Mouse (Mus musculus): Measurements from ENCODE around the gene Disc1. TPM values are rescaled to one million over a fixed set of nuclear protein-coding genes. Genes with fewer than 3 reads are reported as not detected.

Disc1 gene
- polyA plus RNA-seq, 1 experiment from 2014 or later = 1.00 TPM

DNA sequence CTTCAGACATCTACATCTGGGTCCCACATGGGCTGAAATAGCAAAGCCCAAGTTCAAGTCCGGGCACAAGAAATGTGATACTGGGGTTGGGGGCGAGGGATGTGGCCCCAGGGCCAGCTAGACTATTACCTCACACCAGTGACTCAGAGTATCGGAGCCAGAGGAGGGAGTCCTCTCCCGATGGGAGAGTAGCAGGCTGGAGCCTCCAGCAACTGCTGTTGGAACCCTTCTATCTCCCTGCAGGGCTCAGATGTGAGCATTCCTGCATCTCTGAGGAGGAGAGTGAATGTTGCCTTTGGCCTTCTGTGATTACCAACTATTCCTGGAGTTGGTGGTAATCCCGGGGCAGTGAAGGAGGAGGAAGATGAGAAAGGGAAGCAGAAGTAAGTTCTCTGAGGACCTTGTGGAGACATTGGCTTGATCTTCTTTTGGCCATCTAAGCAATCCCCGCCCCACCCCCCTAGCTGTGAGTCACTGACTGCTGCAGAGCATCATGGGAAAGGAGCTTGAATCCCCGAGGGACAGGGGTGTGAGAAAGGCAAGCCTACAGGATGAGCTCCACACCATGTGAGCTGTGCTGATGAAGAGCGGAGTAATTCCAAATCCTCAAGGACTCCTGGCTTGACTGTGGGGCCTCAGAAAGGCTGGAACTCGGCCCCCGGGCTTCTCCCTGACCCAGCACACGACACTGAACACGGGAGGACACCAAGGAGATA is 232.1 kb downstream of the Disc1 start:
- peaks cover 23% of the 10 kb centered on the region for H3K4me1 ChIP-seq (replicated peaks)
- 0 out of 2 replicates have a peak, but pooled peaks cover 9% of the 10 kb centered on the region for H3K27me3 ChIP-seq
- WGBS = 76% methylated on average over 12 of the region's 12 CpGs
- no peak overlapping the region for H3K4me3 ChIP-seq (replicated peaks)
- ATAC-seq = no peak
- no peak overlapping the region for H3K27ac ChIP-seq
- no peak overlapping the region for H3K9ac ChIP-seq (replicated peaks)
- no peak overlapping the region for H3K4me2 ChIP-seq (replicated peaks)
- H3K36me3 ChIP-seq = no peaks in the 10 kb centered on the region
- no peaks in the 10 kb centered on the region for H3K9me3 ChIP-seq

DNA sequence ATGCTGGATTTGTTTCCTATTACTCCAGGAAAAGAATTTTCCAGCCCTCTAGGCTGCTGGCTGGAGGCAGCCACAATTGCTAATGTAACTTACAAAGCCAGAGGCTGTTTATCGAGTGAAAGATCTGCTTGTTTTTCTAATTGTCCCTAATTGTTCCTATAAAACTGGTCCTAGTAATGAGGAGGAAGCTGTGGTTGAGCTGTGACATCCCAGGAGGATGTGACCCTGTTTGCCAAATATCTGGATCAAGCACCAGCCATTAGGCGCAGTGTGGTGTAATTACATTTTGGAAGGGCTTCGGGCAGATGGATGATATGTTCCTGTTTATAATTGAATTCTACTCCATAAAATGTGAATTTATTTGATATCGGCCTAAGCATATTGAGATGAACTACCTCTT is 233.3 kb downstream of the Disc1 start:
- Histone ChIP-seq H3K9ac (replicated peaks) (no peak overlapping the region), H3K4me3 (replicated peaks) (no peak overlapping the region), H3K9me3 (no peaks in the 10 kb centered on the region), H3K4me2 (replicated peaks) (no peak overlapping the region), H3K27me3 (0 out of 2 replicates have a peak, but pooled peaks cover 9% of the 10 kb centered on the region), H3K4me1 (replicated peaks) (peaks cover 20% of the 10 kb centered on the region), H3K27ac (no peak overlapping the region), H3K36me3 (no peaks in the 10 kb centered on the region)
- no peak for ATAC-seq
- 89% methylated on average over 4 of the region's 4 CpGs for WGBS

DNA sequence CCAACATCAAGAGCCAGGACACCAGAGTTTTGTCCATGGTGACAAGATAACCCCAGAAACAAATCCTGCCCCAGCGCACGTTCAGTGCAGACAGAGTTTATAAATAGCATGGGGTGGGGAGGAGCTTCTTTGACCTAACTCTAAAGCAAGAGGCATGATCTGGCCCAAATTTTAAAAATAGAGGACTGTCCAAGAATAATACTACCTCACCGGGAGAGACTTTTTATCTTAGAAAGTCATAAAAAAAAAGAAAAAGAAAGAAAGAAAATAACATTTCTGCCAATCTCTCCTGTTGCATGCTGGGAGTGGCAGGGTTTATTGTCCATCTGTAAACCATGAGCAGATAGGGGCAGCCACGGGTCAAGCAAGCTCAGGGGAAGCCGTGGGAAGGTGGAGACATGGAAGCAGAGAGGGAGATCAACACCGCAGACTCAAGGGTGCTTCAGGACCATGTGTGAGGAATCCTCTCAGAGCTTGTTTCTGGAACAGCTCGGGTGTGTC is 233.9 kb downstream of the Disc1 start:
- 73% methylated on average over 7 of the region's 7 CpGs for WGBS
- H3K27me3 ChIP-seq = 0 out of 2 replicates have a peak, but pooled peaks cover 9% of the 10 kb centered on the region
- H3K9ac ChIP-seq (replicated peaks) = no peak overlapping the region
- no peak overlapping the region for H3K27ac ChIP-seq
- no peak for ATAC-seq
- H3K4me2 ChIP-seq (replicated peaks) = no peak overlapping the region
- no peaks in the 10 kb centered on the region for H3K9me3 ChIP-seq
- no peaks in the 10 kb centered on the region for H3K36me3 ChIP-seq
- peaks cover 16% of the 10 kb centered on the region for H3K4me1 ChIP-seq (replicated peaks)
- H3K4me3 ChIP-seq (replicated peaks) = no peak overlapping the region

DNA sequence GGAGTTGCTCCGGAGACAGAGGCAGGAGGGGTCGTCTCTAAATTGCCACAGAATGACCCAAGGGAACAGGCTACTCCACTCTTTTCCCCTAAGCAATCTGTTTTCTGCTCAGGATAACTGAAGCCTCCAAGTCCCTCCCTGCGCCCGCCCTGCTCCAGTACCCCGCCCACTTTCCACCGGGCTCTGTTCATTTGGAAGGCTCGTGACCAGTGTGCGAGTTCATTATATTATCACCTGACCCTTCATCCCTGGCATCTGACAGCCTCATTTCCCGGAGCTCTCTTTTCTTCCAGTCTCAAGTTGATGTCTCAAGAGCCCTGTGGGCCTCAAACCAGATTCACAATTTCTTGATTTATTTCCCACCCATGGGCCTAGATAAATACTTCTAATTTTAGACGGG is 237.5 kb downstream of the Disc1 start:
- WGBS = 59% methylated on average over 10 of the region's 10 CpGs

GRCm38 (mm10) chr8:125291932-125292717 is 238.1 kb downstream of the Disc1 start:
- H3K4me2 ChIP-seq (replicated peaks) = no peak overlapping the region
- H3K27ac ChIP-seq = no peak overlapping the region
- no peaks in the 10 kb centered on the region for H3K36me3 ChIP-seq
- no peak overlapping the region for H3K9ac ChIP-seq (replicated peaks)
- WGBS = 83% methylated on average over 22 of the region's 22 CpGs
- no peak for ATAC-seq
- H3K4me1 ChIP-seq (replicated peaks) = peaks cover 15% of the 10 kb centered on the region
- H3K4me3 ChIP-seq (replicated peaks) = no peak overlapping the region
- H3K27me3 ChIP-seq = peaks cover 9% of the 10 kb centered on the region; the same call in 1 of the 2 replicates
- no peaks in the 10 kb centered on the region for H3K9me3 ChIP-seq

More for the DNA sequence above, 237.5 kb downstream of the Disc1 start:
- H3K36me3 ChIP-seq = no peaks in the 10 kb centered on the region
- ATAC-seq = no peak
- no peak overlapping the region for H3K27ac ChIP-seq
- no peak overlapping the region for H3K4me2 ChIP-seq (replicated peaks)
- H3K4me3 ChIP-seq (replicated peaks) = no peak overlapping the region
- H3K4me1 ChIP-seq (replicated peaks) = peaks cover 17% of the 10 kb centered on the region
- H3K27me3 ChIP-seq = peaks cover 13% of the 10 kb centered on the region; the same call in 1 of the 2 replicates
- no peak overlapping the region for H3K9ac ChIP-seq (replicated peaks)
- H3K9me3 ChIP-seq = no peaks in the 10 kb centered on the region

GRCm38 (mm10) chr8:125292933-125293591 is 239.1 kb downstream of the Disc1 start:
- 67% methylated on average over 8 of the region's 8 CpGs for WGBS
- Histone ChIP-seq H3K4me3 (replicated peaks) (no peak overlapping the region), H3K9me3 (no peaks in the 10 kb centered on the region), H3K9ac (replicated peaks) (no peak overlapping the region), H3K27ac (peak overlapping the region; percentile 47; the same call in 1 of the 2 replicates), H3K27me3 (peaks cover 9% of the 10 kb centered on the region; the same call in 1 of the 2 replicates), H3K4me2 (replicated peaks) (no peak overlapping the region), H3K4me1 (replicated peaks) (peaks cover 15% of the 10 kb centered on the region), H3K36me3 (no peaks in the 10 kb centered on the region)
- no peak for ATAC-seq

DNA sequence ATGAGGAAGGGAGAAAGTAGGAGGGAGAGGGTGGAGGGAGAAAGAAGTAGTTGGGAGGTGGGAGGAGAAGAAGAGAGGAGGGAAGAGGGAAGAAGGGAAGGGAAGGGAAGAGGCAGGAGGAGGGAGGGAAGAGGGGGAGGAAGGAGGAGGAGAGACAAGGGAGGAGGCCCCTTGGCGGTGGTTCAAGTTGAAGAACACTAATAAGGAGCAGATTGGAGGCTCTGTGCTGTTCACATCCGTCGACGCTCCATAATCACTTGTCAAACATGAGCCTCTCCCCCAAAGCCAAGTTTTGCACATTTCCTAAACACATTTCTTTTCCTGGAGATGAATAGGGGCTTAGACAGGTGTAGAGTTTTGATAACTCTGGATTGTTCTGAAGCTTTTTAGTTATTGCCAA is 245.3 kb downstream of the Disc1 start:
- Histone ChIP-seq H3K4me1 (replicated peaks) (no peaks in the 10 kb centered on the region), H3K4me2 (replicated peaks) (no peak overlapping the region), H3K27me3 (peaks cover 4% of the 10 kb centered on the region; the same call in 1 of the 2 replicates), H3K36me3 (no peaks in the 10 kb centered on the region), H3K4me3 (replicated peaks) (no peak overlapping the region), H3K9ac (replicated peaks) (no peak overlapping the region), H3K27ac (no peak overlapping the region), H3K9me3 (no peaks in the 10 kb centered on the region)
- 69% methylated on average over 4 of the region's 4 CpGs for WGBS
- ATAC-seq = no peak

DNA sequence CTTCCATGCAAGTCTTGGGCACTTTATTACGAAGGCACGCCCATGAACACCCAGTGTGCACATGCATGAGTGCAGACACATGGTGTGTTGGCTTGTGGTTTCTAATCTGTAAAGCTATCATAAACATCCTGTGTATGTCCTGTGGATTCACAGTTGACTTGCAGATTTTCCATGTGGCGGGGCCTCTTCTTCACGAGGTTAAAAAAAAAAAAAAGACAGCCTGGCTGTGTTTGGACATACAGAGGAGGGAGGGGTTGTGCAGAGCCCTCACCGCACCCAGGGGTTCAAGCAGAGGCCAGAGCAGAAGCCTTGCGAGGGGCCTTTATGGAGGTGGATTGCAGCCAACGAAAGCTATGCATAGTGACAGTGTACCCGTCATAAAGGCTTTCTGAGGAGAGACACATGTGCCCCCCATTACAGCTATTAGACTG is 248.0 kb downstream of the Disc1 start:
- H3K9ac ChIP-seq (replicated peaks) = no peak overlapping the region
- no peak overlapping the region for H3K4me2 ChIP-seq (replicated peaks)
- 90% methylated on average over 8 of the region's 8 CpGs for WGBS
- H3K4me3 ChIP-seq (replicated peaks) = no peak overlapping the region
- 0 out of 2 replicates have a peak, but pooled peaks cover 6% of the 10 kb centered on the region for H3K9me3 ChIP-seq
- no peak for ATAC-seq
- no peaks in the 10 kb centered on the region for H3K36me3 ChIP-seq
- peaks cover 6% of the 10 kb centered on the region; the same call in 1 of the 2 replicates for H3K4me1 ChIP-seq (replicated peaks)
- H3K27ac ChIP-seq = no peak overlapping the region
- H3K27me3 ChIP-seq = no peaks in the 10 kb centered on the region

DNA sequence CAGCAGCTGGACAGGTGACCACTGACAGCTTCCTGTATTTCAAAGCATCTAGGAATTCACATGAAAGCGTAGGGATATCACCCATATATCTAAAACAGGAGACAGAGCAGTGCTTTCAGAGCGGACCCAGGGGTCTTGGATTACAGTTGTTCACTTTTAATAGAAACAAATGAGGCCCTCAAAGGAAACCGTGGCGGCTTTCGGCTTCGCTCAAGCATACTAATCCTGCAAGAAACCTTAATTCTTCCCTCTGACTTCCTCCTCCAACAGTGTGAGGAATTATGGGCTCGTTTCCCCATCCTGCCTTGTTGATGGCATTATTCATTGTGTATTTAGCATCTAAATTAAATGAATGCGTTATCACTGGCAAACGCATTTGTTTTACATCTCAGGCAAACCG is 252.7 kb downstream of the Disc1 start:
- WGBS = 45% methylated on average over 10 of the region's 10 CpGs
- Histone ChIP-seq H3K27me3 (peaks cover 31% of the 10 kb centered on the region; the same call in 1 of the 2 replicates), H3K4me3 (replicated peaks) (no peak overlapping the region), H3K36me3 (no peaks in the 10 kb centered on the region), H3K9me3 (0 out of 2 replicates have a peak, but pooled peaks cover 6% of the 10 kb centered on the region), H3K27ac (no peak overlapping the region), H3K9ac (replicated peaks) (no peak overlapping the region), H3K4me1 (replicated peaks) (peaks cover 36% of the 10 kb centered on the region), H3K4me2 (replicated peaks) (no peak overlapping the region)
- no peak for ATAC-seq

DNA sequence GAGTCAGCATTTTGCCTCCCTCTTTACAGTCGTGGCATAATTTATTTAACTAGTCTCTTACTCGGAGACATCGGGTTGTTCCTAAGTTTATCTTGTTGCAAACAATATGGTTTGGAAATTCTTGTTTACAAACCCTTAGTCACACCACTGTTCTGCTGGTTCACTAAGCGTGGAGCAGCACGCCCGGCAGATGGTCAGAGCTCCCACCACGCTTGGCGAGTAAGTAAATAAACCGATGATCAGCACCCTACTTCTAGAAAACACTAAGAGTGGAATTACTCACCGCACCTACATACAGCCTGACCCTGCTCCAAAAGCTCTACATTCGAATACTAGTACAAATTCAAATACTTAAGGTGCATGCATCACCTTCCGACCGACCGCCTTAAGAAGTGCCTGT is 256.0 kb downstream of the Disc1 start:
- WGBS = 81% methylated on average over 14 of the region's 14 CpGs
- 0 out of 2 replicates have a peak, but pooled peaks cover 1% of the 10 kb centered on the region for H3K9me3 ChIP-seq
- H3K27ac ChIP-seq = no peak overlapping the region
- no peak overlapping the region for H3K4me3 ChIP-seq (replicated peaks)
- H3K27me3 ChIP-seq = peaks cover 35% of the 10 kb centered on the region; the same call in 1 of the 2 replicates
- no peak overlapping the region for H3K9ac ChIP-seq (replicated peaks)
- H3K36me3 ChIP-seq = no peaks in the 10 kb centered on the region
- ATAC-seq = no peak
- H3K4me2 ChIP-seq (replicated peaks) = no peak overlapping the region
- H3K4me1 ChIP-seq (replicated peaks) = peaks cover 48% of the 10 kb centered on the region
